In the genomic region with DNA sequence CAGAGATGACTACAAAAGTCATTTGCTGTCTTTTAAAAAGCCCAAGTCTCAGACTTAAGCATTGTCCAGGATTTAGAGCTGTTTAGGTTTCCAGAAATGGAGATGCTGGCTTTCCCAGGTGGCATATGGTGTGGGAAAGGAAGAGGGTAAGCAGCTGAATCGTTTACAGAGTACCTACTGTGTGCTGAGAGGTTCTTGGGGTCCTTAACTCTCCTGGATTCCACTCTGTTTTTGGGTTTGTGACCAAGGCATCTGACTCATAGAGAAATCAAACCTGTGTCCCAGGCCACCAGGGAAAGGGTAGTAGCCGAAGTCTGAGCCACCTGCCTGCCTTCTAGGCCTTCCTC, we compare ENCODE assay signal across 9 mouse cellular contexts. TPM values are rescaled to one million over a fixed set of nuclear protein-coding genes. Genes with fewer than 3 reads are reported as not detected.
DNase-seq lines count a peak whose midpoint lies in the region; ATAC-seq and TF ChIP-seq lines count a peak whose summit lies in the region.
"Had no signal": no experiment of that assay in that cellular context is flagged by ENCODE, and none has a peak within 500 bp of the region (broad histone marks: within the 10 kb centered on the region; RNA-seq: fewer than 3 reads in every experiment).

No protein-coding gene starts in this region.

- no peaks in the 10 kb centered on the region for H3K9me3 ChIP-seq in lung, embryonic 16.5 days (ENCODE audit: control insufficient read depth, low read length)
- no peaks in the 10 kb centered on the region for H3K9me3 ChIP-seq in forebrain, embryonic 12.5 days
- no peaks in the 10 kb centered on the region for H3K9me3 ChIP-seq in limb, embryonic 14.5 days (ENCODE audit: control insufficient read depth, low read length)

- 41% methylated on average over 2 of the region's 2 CpGs for WGBS in lung, embryonic 16.5 days
- 56% methylated on average over 2 of the region's 2 CpGs for WGBS in forebrain, embryonic 12.5 days
- 48% methylated on average over 2 of the region's 2 CpGs for WGBS in limb, embryonic 14.5 days
- 29% methylated on average over 2 of the region's 2 CpGs for WGBS in small intestine, adult 2 months

- H3K36me3 ChIP-seq in lung, embryonic 16.5 days (ENCODE audit: control insufficient read depth, insufficient read depth, low read length) = no peaks in the 10 kb centered on the region
- H3K36me3 ChIP-seq in forebrain, embryonic 12.5 days (replicated peaks) = 0 out of 2 replicates have a peak, but pooled peaks cover 5% of the 10 kb centered on the region
- no peaks in the 10 kb centered on the region for H3K36me3 ChIP-seq in limb, embryonic 14.5 days (ENCODE audit: control insufficient read depth, insufficient read depth, low read length)
- 0 out of 2 replicates have a peak, but pooled peaks cover 5% of the 10 kb centered on the region for H3K36me3 ChIP-seq in small intestine, adult 2 months (ENCODE audit: control insufficient read depth, insufficient read depth, low read length)

- peak overlapping the region; percentile 64 for H3K4me2 ChIP-seq in lung, embryonic 16.5 days (ENCODE audit: low read depth, low read length)
- peak overlapping the region; percentile 71 for H3K4me2 ChIP-seq in forebrain, embryonic 12.5 days
- peak overlapping the region; percentile 80 for H3K4me2 ChIP-seq in limb, embryonic 14.5 days (replicated peaks; ENCODE audit: low read depth, low read length, severe bottlenecking)

- TF ChIP-seq CTCF in small intestine, adult 2 months (IDR thresholded peaks at IDR 0.05; ENCODE audit: extremely low read depth, insufficient read length, insufficient replicate concordance, low read depth, low read length) = no peak

- no peaks in the 10 kb centered on the region for H3K27me3 ChIP-seq in lung, embryonic 16.5 days (ENCODE audit: control insufficient read depth, insufficient read depth, low read depth, low read length)
- H3K27me3 ChIP-seq in forebrain, embryonic 12.5 days = no peaks in the 10 kb centered on the region
- no peaks in the 10 kb centered on the region for H3K27me3 ChIP-seq in limb, embryonic 14.5 days (ENCODE audit: control insufficient read depth, insufficient read depth, low read length)
- H3K27me3 ChIP-seq in small intestine, adult 2 months (ENCODE audit: control insufficient read depth, insufficient read depth, low read length) = no peaks in the 10 kb centered on the region

- H3K4me3 ChIP-seq in lung, embryonic 16.5 days (ENCODE audit: low read length) = peak overlapping the region; percentile 80
- H3K4me3 ChIP-seq in forebrain, embryonic 12.5 days (replicated peaks) = peak overlapping the region; percentile 88
- peak overlapping the region; percentile 79 for H3K4me3 ChIP-seq in limb, embryonic 14.5 days (replicated peaks; ENCODE audit: low read length)
- peak overlapping the region; percentile 37 for H3K4me3 ChIP-seq in small intestine, adult 2 months (ENCODE audit: low read depth, low read length)

- peak overlapping the region; percentile 87 for H3K27ac ChIP-seq in lung, embryonic 16.5 days (ENCODE audit: low read length)
- H3K27ac ChIP-seq in forebrain, embryonic 12.5 days = peak overlapping the region; percentile 85
- H3K27ac ChIP-seq in limb, embryonic 14.5 days (replicated peaks; ENCODE audit: low read depth, low read length) = peak overlapping the region; percentile 96
- H3K27ac ChIP-seq in small intestine, adult 2 months (ENCODE audit: insufficient read depth, low read depth, low read length) = peak overlapping the region; percentile 86

- peaks cover 31% of the 10 kb centered on the region for H3K4me1 ChIP-seq in lung, embryonic 16.5 days (replicated peaks; ENCODE audit: control insufficient read depth, insufficient read depth, low read length)
- H3K4me1 ChIP-seq in forebrain, embryonic 12.5 days = peaks cover 57% of the 10 kb centered on the region
- peaks cover 42% of the 10 kb centered on the region for H3K4me1 ChIP-seq in limb, embryonic 14.5 days (ENCODE audit: control insufficient read depth, insufficient read depth, low read length)
- H3K4me1 ChIP-seq in small intestine, adult 2 months (ENCODE audit: control insufficient read depth, insufficient read depth, insufficient read length, low read length) = peaks cover 25% of the 10 kb centered on the region; the same call in 1 of the 2 replicates

- peak overlapping the region; percentile 90 for H3K9ac ChIP-seq in lung, embryonic 16.5 days (ENCODE audit: low read length)
- peak overlapping the region; percentile 88 for H3K9ac ChIP-seq in forebrain, embryonic 12.5 days
- H3K9ac ChIP-seq in limb, embryonic 14.5 days (ENCODE audit: low read depth, low read length, severe bottlenecking) = peak overlapping the region; percentile 96

- DNase-seq in lung, adult 18-20 months = no peak
- no peak for DNase-seq in limb, embryonic 14.5 days (ENCODE audit: low spot score)
- DNase-seq in adrenal gland, postnatal 10 days = no peak
- no peak for DNase-seq in retina, postnatal 1 day
- no peak for DNase-seq in spleen, postnatal 14 days (ENCODE audit: low spot score in 2 of 2)
- DNase-seq: layer of hippocampus, adult 9-11 months had no signal

- TF ChIP-seq POLR2A in limb, embryonic 14.5 days (IDR thresholded peaks at IDR 0.05; ENCODE audit: borderline replicate concordance, extremely low read depth, insufficient read depth, insufficient read length) = no peak
- no peak for TF ChIP-seq POLR2A in small intestine, adult 2 months (IDR thresholded peaks at IDR 0.05; ENCODE audit: low read depth, low read length)

- no peak for ATAC-seq in lung, embryonic 16.5 days (ENCODE audit: low read depth)
- ATAC-seq in forebrain, embryonic 12.5 days (ENCODE audit: low FRiP score) = no peak
- ATAC-seq in limb, embryonic 14.5 days (ENCODE audit: low FRiP score, low read depth) = no peak

RNA-seq across cellular contexts. Expression of gene Nek6, which starts 1.7 kb away (rescaled TPM):
- polyA plus RNA-seq in lung, embryonic 16.5 days (2015; fragmentation: Nextera tagmentation; extraction: Ambion mirVana) = 117 and 122 TPM in 2 replicates
- polyA plus RNA-seq in forebrain, embryonic 12.5 days (2016; fragmentation: Nextera tagmentation; extraction: Ambion mirVana) = 125 and 132 TPM in 2 replicates
- polyA plus RNA-seq in limb, embryonic 14.5 days (2012; rRNA removed) = 77.2 and 81.1 TPM in 2 replicates
- polyA plus RNA-seq in limb, embryonic 14.5 days (2014; fragmentation: Nextera tagmentation; extraction: Ambion mirVana) = 123 and 138 TPM in 2 replicates
- polyA plus RNA-seq in small intestine, adult 2 months (2012; rRNA removed) = 24.6 and 173 TPM in 2 replicates
- 10 to 100 TPM; 18.9 to 19.4 TPM for total RNA-seq in adrenal gland, postnatal 10 days (2021)

Comparison
In these comparisons a context has a peak if more than half of its experiments do, and no peak if none do; other contexts are left out.
1. H3K4me3 ChIP-seq: peak in every context shown above with its lines; median percentile 88 in forebrain, embryonic 12.5 days; 80 in lung, embryonic 16.5 days; 79 in limb, embryonic 14.5 days; 37 in small intestine, adult 2 months.